Mouse (Mus musculus): ENCODE results near the gene Dpysl5. TPM values are rescaled to one million over a fixed set of nuclear protein-coding genes. Genes with fewer than 3 reads are reported as not detected.
"Not testable (repeated sequence)": the region's sequence is repeated elsewhere in the genome, so short reads cannot be mapped to it uniquely, and the experiment has no call there.

Dpysl5 gene
- total RNA-seq (2017) = not detected in 2 replicates

DNA sequence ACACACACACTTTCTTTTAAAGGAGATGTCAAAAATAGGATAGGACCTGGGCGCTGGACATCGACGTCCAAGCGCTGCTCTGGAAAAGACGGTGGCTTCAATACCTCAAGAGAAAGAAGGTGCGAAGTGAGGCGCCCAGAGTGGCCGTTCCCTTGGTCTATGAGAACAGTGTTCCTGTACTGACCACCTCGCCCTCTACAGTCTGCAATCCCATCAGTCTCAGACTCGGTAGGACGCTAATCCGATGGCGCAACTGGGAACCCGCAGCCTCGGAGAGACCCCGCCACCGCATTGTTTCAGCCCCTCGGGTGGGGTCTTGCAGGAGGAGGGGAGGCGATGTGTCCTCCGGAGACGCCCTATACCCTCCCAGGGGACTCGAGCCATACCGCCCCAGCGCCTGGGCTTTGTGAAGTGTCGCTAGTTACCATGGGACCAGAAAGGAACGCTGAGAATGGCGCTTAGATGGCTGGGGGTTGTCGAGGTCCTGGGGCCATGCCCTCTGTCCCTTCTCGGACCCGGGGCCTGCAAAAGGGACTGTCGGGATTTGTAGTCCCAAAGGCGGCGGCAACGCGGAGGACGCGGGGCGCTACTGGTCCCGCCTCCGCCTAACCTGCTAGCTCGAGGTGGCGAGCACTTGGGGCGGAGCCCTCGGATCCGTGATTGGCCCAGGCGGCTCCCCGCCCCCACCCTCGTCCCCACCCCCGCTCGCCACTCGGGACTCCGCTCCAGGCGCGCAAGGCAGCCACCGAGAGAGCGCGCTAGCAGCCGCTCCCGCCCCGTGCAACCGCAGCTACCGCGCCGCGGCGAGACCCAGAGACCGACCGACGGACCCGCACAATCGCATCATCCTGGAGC lies at the start of gene Dpysl5:
Gene Dpysl5 (plus strand): TSS at position 418 of the 855 bp plus-strand sequence.
- peak; percentile 37 for ATAC-seq (replicated peaks; ENCODE audit: low read depth, poor library complexity, severe bottlenecking)

DNA sequence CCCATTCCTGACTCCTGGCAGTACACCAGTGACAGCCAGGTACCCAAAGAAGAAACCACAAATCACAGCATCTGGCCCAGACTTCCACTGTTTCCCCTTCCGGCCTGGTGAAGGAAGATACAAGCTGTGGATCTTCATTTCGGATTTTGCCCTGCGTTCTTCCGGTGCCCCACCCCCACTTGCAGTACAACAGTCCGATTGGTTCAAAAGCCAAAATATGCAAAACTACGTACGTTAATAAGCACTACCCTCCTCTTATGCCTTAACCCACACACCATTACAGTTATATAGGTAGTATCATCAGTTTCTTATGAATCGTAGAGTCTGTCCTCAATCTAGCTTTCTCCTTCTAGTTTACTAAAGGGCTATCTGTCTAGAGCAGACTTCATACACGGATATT lies 46.0 kb upstream of the Dpysl5 start:
- ATAC-seq (replicated peaks; ENCODE audit: low read depth, poor library complexity, severe bottlenecking) = no peak

DNA sequence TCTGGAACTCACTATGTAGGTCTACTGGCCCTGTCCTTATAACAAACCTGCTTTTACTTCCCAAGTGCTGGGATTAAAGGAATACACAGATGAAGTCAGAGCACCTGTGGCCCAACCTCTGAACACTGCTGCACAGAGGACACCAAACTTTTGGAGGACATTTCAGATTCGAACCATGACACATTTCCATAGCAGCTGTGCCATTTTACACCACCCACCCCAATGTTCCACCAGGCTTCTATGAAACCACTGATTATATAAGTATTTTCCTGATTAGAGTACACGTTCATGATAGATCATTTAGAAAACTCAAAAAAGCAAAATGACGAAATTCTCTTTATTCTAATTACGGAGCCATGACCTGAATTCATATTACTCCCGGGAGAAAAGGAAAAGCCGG lies 45.4 kb upstream of the Dpysl5 start:
- no peak for ATAC-seq (replicated peaks; ENCODE audit: low read depth, poor library complexity, severe bottlenecking)

DNA sequence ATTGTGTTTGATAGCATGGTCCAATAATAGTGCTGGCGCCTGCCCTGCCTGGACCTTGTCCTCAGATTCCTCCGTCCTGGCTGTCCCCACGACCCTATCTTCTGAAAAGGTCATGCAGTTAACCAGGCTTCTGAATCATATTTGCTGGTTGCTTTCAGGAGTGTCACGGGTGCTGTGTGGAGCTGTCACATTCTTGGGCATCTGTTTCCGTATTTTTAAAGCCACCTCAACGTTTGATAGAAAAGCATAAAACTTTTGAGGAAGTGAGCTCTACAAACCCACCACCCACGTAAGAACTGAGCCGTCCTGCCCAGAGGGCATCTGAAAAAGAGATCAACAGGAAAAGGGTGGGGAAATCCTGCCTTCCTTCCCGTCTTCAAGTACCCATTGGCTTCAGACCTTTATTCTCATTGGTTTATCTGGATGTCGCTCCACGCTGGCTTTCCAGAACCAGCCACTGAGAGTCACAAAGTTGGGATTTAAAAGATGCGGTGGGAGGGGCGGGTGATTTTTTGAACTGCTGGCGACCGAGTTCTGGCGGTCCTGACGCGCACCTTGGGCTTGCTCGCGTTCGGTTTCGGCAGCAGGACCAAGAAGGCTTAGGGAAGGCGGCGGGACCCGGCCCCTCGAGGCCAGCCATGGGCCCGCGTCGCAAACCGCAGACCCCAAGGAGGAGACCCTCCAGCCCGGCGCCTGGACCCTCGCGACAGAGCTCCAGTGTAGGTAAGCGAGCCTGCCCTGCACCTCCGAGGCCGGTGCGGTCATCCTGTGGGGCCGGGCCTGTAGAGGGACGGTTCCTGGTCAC lies 44.8 kb upstream of the Dpysl5 start, which contains the start of gene Cenpa:
Gene Cenpa (plus strand): TSS at position 387 of the 805 bp plus-strand sequence.
- ATAC-seq (replicated peaks; ENCODE audit: low read depth, poor library complexity, severe bottlenecking) = peak; percentile 98

DNA sequence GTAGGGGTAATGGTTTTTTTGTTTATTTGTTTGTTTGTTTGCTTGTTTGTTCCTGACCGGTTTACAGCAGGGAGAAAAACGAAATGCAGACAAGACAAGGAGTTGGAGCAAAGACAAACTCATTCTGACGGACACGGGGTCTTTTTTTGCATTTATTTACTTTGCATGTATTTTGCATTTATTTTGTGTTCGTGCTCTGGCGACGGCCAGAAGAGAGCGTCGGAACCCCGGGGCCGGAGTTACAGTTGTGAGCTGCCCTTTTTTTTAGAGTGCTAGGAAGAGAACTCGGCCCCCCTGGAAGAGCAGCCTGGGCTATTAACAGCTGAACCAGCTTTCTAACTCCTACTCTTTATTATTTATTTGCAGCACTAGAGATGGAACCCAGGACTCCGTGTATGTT lies 44.1 kb upstream of the Dpysl5 start:
- ATAC-seq (replicated peaks; ENCODE audit: low read depth, poor library complexity, severe bottlenecking) = no peak

DNA sequence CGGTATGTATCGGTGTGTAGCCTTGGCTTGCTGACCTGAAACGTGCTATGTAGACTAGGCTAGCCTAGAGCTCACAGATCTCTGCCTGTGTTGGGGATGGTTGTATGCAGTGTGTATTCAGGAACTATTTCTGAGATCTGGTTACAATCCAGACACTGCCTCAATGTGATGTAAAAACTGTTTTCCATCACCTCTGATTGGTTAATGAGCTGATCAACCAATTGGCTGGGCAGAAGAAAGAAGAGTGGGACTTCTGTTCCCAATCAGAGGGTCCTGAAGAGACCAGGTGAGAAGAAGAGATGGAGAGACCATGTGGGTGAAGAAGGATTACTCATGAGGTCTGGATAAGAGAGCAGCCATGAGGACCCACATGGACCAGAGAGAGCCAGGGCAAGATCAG lies 43.7 kb upstream of the Dpysl5 start:
- ATAC-seq (replicated peaks; ENCODE audit: low read depth, poor library complexity, severe bottlenecking) = no peak

DNA sequence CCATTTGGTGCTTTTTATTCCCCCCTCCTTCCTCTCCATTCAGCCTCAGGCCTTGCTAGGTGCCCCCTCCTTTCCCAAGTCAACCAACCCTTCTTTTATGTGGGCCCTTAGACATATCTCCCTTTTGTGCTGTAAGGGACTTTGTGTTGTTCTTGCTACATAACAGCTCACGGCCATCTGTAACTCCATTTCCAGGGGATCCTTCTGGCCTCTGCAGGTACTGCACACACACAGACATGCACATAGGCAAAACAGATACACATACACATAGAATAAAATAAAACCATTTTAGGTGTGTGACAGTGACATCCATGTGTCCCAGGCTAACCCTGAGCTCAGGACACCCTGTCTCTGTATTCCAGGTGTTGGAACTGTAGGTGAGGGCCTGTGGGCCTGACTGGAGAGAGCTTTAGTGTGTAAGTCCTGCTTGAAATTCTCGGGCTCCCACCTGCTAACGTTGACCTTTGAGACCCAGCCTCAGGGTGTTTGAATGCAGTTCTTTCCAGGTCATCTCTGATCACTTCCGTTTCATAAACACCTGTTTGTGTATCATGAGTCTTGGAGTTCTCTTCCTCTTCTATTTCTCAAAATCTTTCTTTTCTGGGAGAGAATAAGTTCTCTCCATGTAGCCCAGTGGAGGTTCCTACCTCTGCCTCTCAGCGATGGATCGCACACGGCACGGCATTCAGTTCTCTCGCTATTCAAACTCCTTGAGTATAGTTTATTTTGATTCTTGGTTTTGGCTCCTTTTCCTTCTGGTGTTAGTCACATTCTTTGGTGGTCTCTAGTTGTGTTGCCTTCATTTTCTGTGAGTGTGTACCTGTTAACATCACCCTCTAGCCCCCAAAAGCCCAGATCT lies 42.5 kb upstream of the Dpysl5 start:
- ATAC-seq (replicated peaks; ENCODE audit: low read depth, poor library complexity, severe bottlenecking) = no peak

DNA sequence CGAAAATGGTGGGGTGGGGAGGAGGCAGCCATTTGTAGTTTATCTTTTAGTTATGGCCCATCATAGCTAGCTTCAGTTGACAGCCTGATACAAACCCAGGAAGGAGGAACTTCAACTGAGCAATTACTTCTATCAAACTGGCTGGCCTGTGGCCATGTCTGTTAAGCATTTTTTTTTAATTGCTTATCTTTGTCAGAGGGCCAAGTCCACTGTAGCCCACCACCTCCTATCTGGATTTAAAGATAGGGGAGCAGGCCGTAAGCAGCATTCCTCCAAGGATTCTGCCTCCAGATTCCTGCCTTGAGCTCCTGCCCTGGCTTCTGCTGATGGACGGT lies 41.9 kb upstream of the Dpysl5 start:
- ATAC-seq (replicated peaks; ENCODE audit: low read depth, poor library complexity, severe bottlenecking) = no peak

DNA sequence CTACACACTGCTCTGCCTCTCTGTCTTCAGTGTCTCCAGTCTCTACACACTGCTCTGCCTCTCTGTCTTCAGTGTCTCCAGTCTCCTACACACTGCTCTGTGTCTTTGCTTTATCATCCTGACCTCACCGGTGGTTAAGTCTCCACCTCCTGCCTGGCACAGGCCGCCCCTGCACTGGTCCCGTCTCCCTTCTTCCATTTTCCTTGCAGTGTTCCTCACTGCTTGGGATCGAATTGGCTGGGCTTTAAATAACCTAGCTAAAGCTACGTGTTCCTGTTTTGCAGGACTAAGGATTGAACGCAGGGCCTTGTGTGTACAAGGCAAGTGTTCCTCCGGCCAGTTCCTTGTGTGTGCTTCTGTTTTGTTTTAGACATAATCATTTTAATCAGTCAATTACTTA lies 41.3 kb upstream of the Dpysl5 start:
- ATAC-seq (replicated peaks; ENCODE audit: low read depth, poor library complexity, severe bottlenecking) = no peak

DNA sequence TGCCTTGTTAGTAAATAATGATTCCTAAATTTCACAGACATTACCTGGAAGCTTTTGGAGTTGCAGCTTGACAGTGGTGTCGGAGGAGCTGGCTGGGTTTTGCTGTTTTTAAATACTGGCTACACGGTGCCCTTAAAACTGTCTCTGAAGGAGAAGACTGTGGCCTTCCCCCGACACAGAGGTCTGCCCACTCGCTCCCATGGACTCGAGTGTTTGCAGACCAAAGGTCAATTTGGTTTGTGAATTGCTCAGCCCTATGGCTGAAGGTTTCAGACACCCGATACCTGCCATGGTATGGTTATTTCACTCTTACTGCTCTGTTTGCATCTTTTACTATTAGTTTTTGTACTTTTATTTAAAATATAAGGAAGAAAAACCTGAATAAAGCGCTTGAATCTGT lies 37.4 kb upstream of the Dpysl5 start:
- ATAC-seq (replicated peaks; ENCODE audit: low read depth, poor library complexity, severe bottlenecking) = no peak

DNA sequence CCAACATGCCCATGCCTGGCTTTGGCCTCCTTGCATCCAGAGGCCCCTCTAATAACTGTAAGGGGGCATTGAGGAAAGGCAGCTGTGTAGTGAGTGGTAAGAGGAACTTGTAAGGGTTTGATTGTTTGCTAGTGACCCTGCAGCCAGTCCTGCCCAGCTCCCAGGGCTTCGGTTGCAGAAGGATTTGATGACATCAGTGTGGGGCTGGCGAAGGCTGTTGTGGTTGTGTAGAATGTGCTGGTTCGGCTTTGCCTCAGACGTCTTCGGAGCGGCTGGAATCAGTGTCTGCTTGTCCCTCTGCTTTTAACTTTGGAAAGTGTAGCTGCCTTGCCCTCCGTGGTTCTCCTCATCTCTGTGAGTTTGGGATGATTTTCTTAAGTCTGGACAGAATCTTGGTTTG lies 34.6 kb upstream of the Dpysl5 start:
- ATAC-seq (replicated peaks; ENCODE audit: low read depth, poor library complexity, severe bottlenecking) = no peak

DNA sequence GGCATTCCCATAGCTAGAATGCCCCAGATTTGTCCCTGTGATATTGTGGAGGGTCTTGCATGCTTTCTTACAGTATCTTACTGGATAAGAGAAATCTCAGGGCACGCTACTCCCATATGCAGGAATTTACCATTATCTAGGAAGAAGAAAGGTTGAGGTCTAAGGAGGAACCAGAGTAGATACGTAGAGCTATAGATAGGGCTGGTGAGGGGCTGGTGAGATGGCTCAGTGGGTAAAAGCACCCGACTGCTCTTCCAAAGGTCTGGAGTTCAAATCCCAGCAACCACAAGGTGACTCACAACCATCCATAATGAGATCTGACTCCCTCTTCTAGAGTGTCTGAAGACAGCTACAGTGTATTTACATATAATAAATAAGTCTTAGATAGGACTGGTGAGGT lies 33.3 kb upstream of the Dpysl5 start:
- not testable (repeated sequence) for ATAC-seq (replicated peaks; ENCODE audit: low read depth, poor library complexity, severe bottlenecking)

DNA sequence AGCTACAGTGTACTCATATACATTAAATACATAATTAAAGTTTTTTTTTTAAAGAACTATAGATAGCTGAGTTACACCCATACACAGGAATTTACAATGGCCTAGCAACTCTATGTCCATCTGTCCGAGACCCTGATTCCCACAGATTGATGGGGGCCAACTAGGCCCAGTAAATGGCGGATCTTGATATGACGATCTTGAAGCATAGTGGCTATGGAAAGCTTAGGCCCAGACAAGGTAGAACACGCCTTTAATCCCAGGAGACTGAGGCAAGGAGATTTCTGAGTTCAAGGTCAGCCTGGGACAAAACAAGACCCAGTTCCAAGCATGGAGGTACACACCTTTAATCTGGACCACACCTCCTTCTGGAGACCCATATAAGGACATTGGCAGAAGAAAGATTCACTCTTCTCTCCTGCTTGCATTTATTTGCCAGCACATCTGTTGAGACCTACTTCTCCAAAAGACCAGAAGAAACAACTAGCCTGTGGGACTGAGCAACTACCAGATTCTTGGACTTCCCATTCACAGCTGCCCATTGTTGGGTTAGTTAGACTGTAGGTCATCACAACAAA lies 32.6 kb upstream of the Dpysl5 start:
- ATAC-seq (replicated peaks; ENCODE audit: low read depth, poor library complexity, severe bottlenecking) = no peak

DNA sequence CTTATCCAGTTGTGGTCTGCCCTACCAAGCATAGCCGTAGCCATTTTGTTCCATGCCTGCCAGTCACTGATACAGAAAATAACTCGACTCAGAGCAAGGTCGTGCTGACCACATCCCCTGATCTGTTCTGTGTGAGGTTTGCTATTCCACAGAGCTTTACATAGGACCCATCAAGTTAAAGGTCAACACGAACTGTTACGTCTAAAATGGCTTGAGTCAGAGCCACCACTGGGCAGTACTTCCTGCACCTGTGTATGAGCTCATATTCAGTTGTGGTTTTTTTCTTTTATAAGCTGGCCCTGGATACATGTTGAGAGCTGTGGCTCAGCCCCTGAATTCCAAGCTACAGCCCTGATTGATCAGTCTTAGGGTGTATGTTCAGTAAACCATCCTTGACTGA lies 31.8 kb upstream of the Dpysl5 start:
- 0 out of 2 replicates have a peak, but pooled peaks have one; percentile 45 for ATAC-seq (replicated peaks; ENCODE audit: low read depth, poor library complexity, severe bottlenecking)

DNA sequence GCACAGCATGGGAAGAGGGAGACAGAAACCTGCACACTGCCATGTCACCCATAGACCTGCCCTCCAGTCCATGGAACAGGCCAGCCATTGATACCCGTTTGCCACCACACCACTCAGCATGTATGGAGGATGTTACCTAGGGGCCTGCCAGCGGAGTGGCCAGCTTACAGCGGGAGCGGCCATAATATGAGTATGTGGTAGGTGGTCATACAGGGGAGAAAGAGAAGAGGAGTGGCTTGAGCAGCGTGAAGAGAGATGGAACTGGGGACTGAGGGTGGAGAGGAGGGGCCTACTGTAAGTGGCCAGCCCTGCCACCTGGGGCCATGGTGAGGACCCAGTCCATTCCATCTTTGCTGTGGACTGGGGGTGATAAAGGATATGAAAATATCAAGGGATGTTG lies 29.4 kb upstream of the Dpysl5 start:
- ATAC-seq (replicated peaks; ENCODE audit: low read depth, poor library complexity, severe bottlenecking) = no peak

DNA sequence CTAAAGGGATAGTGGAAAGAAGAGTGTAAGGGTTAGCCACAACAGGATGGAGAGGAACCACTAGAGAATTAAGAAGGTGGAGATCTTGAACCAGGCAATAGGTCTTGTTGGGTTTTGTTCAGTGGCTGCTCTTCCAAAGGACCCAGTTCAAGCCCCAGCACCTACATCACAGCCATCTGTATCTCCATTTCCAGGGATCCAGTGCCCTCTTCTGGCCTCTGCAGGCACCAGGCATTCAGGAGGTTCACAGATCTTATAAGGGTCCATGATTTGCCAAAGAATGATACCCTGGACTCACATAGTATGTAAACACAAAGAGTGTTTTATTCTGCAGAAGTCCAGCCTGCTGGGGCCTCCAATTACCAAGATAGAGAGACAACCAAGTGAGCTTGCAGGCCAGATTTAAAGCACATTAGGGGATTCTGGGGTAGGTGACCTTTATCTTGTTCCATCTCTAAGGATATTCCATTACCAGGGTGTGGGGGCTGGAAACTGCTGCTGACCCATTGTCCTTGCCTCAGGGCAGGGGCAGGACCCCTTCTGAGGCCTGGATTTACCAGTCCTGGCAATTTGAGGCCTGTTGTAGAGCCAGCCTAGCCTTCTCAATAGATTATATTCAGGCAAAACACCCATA lies 28.3 kb upstream of the Dpysl5 start:
- no peak for ATAC-seq (replicated peaks; ENCODE audit: low read depth, poor library complexity, severe bottlenecking)

DNA sequence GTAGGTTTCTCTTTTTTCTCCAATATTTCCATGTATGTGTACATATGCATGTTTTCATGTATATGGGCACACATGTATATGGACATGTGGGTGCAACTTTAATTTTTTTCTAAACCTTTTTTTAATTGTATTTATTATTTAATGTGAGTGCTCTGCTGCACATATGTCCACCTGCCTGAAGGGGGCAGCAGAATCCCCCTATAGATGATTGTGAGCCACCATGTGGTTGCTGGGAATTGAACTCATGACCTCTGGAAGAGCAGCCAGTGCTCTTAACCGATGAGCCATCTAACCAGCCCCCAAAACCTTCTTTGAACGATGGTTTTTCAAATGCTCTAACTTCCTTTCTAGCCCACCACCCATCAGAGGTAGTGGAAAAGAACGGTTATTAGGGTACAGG lies 27.4 kb upstream of the Dpysl5 start:
- ATAC-seq (replicated peaks; ENCODE audit: low read depth, poor library complexity, severe bottlenecking) = no peak

DNA sequence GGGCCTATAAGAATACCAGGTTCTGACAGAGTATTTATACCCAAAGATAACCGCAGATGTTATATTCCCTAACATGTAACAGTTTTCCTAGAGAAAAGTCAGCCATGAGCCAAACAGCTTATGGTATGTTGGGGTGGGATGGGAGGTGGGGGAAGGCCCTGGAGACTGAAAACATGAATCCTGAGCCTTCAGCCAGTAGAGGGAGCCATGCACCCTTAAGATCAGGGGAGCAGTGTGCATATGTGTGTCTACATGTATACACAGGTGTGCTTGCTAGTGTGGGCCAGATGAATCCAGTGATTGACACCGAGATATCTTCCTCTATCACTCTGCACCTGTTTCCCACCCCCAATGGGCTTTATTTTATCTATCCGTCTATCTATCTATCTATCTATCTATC lies 24.6 kb upstream of the Dpysl5 start:
- no peak for ATAC-seq (replicated peaks; ENCODE audit: low read depth, poor library complexity, severe bottlenecking)

DNA sequence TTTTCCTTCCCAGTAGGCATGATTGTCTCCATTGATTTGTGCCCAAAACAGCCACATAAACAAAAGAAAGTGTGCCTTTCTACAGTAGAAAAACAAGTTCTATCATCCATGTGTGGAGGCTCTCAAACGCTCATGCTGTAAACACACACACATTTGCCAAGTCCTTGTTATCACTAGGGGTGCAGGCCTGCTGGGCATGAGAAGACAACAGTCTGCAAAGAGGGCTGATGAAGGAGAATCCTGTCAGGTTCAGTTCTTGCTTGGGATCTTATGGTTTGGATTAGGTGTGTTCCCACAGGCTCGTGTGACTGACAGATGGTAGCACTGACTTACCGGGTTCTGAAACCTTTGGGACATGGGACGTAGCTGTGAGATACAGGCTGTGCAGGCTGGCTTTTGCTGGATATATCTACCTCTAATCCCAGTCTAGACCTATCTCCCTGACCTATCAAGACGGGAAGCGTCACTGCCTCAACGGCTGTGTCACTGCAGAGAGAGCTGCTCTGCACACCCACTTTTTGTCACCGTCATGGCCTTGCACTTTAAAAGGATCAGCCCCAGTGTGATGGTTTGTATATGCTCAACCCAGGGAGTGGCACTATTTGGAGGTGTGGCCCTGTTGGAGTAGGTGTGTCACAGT lies 10.9 kb upstream of the Dpysl5 start:
- no peak for ATAC-seq (replicated peaks; ENCODE audit: low read depth, poor library complexity, severe bottlenecking)
